Mouse (Mus musculus) heart, postnatal 36 days (tissue): ENCODE measurements around the gene Rhot1. TPM values are rescaled to one million over a fixed set of nuclear protein-coding genes. Genes with fewer than 3 reads are reported as not detected.
"Not testable (repeated sequence)": the region's sequence is repeated elsewhere in the genome, so short reads cannot be mapped to it uniquely, and the experiment has no call there.

ENCODE experiments used
- DNase-seq, 2 experiments: peaks; one replicate each; pipeline ENCODE4 v3.0.0; 2021 to 2022
- intact Hi-C: fragments of 180-260 bp; cut with DNase I; formaldehyde crosslinking; loops from one replicate; pipeline ENCODE4 v1.15.1; 2025
- total RNA-seq, 2 experiments: library from RNA; stranded (reverse); gene quantifications; 2 replicates each; pipeline ENCODE4 v1.2.3; 2021

Gene Rhot1
- total RNA-seq, 2 experiments from 2014 or later: 62.5 to 63.0 TPM

GRCm38 (mm10) chr11:80190280-80190679 is 18.5 kb upstream of the Rhot1 start:
- intact Hi-C loops: no loop called here
- DNase-seq: no peak

DNA sequence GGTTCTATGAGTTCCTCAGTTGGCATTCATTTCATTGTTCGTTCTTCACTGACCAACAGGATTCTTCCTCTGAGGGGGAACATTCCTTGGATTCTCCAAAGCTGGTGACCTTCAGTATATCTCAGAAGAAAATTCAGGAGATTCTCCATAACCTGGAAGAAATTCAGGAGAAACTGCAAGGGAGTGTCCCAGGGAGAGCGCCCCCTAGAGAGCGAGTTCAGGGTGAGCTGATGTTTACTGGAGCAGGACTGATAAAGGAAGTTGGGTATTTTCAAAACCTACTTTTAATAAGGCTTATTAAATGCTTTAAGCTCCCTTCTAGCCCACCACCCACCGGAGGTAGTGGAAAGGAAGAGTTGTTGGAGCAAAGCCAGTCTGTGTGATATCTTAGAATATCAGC is 15.0 kb upstream of the Rhot1 start:
- intact Hi-C loops: no loop called here
- no peak for DNase-seq

GRCm38 (mm10) chr11:80196351-80196750 is 12.5 kb upstream of the Rhot1 start:
- intact Hi-C loops: loop anchor here (5.0 kb wide), 2 partner anchors 109 to 154 kb away; partner anchors contain the start of gene Atad5
- DNase-seq: no peak

- no peak for DNase-seq
- intact Hi-C loops: loop anchor here (5.0 kb wide), 2 partner anchors 112 to 157 kb away; partner anchors contain the start of gene Atad5
Measured at GRCm38 (mm10) chr11:80199316-80199715, 9.5 kb upstream of the Rhot1 start.

DNA sequence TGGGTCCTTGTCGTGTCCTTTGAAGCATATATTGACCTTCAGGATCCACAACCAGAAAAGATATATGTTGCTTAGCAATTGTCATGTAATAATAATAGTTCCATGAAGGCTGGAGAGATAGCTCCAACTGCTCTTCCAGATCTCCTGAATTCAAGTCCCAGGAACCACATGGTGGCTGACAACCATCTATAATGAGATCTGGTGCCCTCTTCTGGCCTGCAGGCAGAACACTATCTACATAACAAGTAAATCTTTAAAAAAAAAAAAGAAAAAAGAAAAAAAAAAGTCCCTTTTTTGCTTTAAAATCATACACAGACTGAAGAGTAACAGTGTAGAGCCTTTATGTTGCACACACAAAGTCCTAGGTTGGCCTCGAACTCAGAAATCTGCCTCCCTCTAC is 9.0 kb upstream of the Rhot1 start:
- DNase-seq: no peak
- intact Hi-C loops: loop anchor here (5.0 kb wide), 2 partner anchors 112 to 157 kb away; partner anchors contain the start of gene Atad5

GRCm38 (mm10) chr11:80200326-80200725 is 8.5 kb upstream of the Rhot1 start:
- intact Hi-C loops: no loop called here
- no peak for DNase-seq

- intact Hi-C loops: no loop called here
- no peak for DNase-seq
Measured at GRCm38 (mm10) chr11:80202296-80202695, 6.5 kb upstream of the Rhot1 start.

- DNase-seq: no peak
- intact Hi-C loops: no loop called here
Measured at GRCm38 (mm10) chr11:80204037-80204436, 4.8 kb upstream of the Rhot1 start.

DNA sequence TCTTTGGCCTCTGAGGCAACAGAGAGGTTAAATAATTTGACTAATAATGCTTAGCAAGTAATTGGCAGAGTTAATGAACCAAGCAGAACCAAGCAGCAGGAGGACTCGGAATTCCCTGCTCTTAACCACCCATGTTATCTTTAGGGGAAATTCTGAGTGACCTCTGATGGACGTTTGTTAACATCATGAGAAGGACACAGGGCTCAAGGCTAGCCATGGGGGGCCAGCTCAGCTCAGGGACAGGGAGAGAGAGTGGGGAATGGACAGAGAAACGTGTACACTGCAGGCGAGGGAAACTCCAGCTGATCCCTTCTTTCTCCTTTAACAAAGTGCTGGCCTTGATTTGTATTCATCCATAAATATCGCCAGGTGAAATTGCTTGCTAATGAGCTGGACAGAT is 3.9 kb upstream of the Rhot1 start:
- intact Hi-C loops: loop anchor here (5.0 kb wide), 1 partner anchor 177 kb away; the partner anchor contains the start of gene Zfp207
- DNase-seq: no peak

GRCm38 (mm10) chr11:80208465-80208859 is 357 bp upstream of the Rhot1 start:
- DNase-seq: no peak

DNA sequence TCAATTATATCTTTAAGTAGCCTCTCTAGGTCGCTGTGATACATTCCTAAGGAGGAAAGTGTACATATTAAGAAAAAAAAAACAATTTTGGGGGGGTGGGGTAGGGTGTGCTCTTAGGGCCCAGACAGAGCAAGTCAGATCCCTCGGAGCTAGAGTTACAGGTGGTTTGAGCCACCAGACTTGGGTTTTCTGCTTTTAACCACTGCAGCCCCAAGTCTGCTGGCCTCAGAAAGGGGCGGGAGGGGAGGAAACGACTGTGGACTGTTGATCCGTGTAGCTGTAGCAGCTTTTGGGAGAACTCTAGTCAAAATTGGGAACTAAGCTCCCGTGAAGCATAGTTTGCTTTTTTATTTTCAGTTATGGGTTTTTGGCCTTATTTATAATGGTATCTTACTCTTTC is 1.5 kb downstream of the Rhot1 start:
- intact Hi-C loops: no loop called here
- no peak for DNase-seq

More at GRCm38 (mm10) chr11:80208465-80208859, 357 bp upstream of the Rhot1 start:
- intact Hi-C loops: loop anchor here (2.0 to 5.0 kb wide), 2 partner anchors 68 to 174 kb away; partner anchors contain the start of gene Zfp207

DNA sequence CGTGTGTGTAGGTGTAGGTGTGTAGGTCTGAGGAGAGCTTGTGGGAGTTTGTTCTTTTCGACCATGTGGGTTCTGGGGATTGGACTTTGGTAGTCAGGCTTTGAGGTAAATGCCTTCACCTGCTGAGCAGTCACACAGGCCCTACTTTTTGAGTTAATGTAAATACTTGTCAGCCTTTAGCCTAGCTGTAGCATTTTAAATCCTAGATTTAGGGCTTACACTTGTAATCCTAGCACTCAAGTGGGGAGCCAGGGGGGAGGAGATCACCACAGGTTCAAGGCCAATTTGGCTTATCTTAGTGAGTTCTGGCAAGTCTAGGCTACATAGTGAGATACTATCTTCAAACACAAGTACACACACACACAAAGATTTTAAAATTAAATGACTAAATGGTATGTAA is 3.5 kb downstream of the Rhot1 start:
- intact Hi-C loops: no loop called here
- no peak for DNase-seq

GRCm38 (mm10) chr11:80215291-80215690 is 6.5 kb downstream of the Rhot1 start:
- no peak for DNase-seq
- intact Hi-C loops: no loop called here

DNA sequence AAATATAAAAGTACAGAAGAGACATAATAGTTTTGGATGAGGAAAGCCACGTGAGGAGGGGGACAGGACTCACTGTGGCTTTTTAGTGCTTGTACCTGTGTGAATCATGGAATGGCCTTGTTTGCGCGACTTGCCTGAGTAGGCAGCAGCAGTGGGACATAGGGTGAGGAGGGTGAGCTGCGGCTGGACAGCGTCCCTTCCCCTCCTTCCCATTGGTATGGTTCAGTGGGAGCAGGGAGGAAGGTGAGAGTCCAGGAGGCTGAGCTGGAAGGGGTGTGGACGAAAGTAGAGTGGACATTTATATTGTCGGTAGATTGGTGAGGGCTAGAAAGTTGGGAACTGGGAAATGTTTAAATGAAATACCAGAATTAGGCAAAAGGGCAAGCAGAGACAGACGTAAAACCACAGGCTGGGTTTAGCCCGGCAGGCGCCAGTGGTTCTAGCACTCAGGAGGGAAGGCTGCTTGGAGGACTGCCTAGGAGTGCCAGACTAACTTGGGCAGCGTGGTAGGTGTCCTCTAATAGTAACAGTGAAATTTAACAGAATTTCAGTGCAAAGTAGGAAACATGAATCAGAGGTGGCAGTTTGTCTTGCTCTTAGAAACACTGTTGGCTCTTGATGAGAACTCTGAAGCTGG is 10.0 kb downstream of the Rhot1 start:
- no peak for DNase-seq
- intact Hi-C loops: no loop called here

- DNase-seq, intact Hi-C loops: not testable (repeated sequence)
Measured at GRCm38 (mm10) chr11:80230066-80230465, 21.2 kb downstream of the Rhot1 start.

DNA sequence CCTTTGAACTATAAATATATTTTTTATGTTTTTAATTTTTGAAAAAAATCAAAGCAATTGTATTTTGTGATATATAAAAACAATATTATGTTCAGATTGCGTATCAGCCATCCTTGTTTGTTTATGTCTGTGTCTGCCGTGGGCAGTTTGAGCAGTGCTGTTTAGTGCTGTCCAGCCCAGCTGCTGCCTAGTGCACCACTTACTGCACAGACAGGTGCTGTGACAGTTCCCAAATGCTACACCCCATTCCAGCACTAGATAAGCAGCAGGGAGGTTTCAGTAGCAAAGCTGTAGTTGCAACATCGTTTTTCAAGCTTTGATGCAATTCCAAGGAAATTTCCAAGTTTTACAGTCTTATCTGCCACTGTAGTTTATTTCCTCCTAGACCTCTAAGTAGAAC is 28.5 kb downstream of the Rhot1 start:
- intact Hi-C loops: no loop called here
- DNase-seq: no peak

GRCm38 (mm10) chr11:80238306-80238705 is 29.5 kb downstream of the Rhot1 start:
- DNase-seq: no peak
- intact Hi-C loops: no loop called here

DNA sequence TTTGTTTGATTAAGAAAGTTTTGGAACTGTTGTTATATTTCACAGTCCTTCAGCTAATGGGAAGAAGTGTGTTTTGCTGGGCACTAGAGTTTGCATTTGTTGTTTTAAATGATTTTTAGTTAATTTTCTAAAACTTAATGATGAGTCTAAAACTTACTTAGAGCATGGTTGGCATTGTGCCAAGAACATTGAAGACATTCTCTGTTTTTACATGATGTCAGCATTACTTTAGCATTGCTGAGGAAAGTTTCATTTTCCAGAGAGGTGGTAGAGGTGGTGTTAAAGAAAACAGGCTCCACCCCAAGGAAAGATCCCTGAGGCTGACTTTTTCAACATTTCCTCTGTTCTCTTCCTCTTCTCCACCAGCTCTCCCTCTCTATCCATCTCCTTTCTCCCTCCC is 38.2 kb downstream of the Rhot1 start:
- DNase-seq: no peak
- intact Hi-C loops: no loop called here

DNA sequence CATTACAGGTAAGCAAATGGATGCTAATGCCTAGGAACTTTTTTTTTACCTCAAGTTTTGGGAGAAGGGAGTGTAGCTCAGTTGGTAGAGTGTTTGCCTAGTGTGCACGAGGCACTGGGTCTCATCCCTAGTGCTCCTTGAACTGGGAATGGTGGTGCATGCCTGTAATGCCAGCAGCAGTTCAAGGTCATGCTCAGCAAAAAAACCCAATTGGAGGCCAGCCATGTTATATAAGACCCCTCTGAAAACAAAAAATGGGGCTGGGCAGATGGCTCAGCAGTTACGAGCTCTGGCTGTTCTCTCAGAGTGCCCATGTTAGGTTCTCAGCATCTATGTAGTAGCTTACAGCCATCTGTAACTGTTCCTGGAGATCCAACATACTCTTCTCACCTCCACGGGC is 39.7 kb downstream of the Rhot1 start:
- intact Hi-C loops: no loop called here
- no peak for DNase-seq

GRCm38 (mm10) chr11:80264137-80264536 is 55.3 kb downstream of the Rhot1 start:
- intact Hi-C loops: no loop called here
- no peak for DNase-seq

GRCm38 (mm10) chr11:80271096-80271495 is 62.3 kb downstream of the Rhot1 start:
- no peak for DNase-seq
- intact Hi-C loops: no loop called here

- intact Hi-C loops: no loop called here
Measured at GRCm38 (mm10) chr11:80275011-80275410, 66.2 kb downstream of the Rhot1 start.

DNA sequence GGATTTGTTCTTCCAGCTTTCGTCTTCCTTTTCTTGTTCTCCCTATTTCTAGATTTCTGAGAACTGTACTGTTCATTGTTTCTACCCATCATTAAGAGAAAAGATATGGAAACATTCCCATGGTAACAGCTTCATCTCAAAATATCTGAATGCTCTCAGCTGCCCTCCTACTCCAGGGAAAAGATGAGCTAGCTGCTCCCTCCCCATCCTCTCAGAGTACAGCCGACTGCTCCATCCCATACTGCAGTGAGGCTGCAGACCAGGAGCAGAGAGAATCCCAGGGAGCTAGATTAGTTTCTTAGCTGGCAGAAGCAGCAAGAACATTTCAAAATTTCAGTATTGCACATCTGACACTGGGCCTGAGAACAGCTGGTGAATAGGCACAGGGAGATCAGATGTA is 69.2 kb downstream of the Rhot1 start:
- DNase-seq: no peak
- intact Hi-C loops: no loop called here

More at GRCm38 (mm10) chr11:80275011-80275410, 66.2 kb downstream of the Rhot1 start:
- no peak for DNase-seq
